Comparison of ENCODE assay signal across 21 mouse cellular contexts in the genomic region with DNA sequence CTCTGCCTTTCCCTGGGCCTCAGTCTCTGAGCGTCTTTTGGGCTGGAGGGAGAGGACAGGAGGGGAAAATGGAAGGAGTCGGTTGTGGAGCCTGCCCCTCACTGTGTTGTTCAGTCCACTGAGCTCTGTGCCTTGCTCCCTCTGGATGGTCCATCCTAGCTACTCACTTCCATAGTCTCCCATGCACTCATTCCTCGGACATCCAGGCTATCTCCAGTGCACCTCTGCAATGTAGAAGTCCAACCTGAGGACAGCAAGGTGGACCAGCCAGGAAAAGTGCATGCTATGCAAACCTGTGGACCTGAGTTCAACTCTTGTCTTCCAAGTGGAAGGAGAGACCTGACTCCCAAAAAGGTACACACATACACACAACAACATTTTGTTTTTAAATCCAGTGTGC. TPM values are rescaled to one million over a fixed set of nuclear protein-coding genes. Genes with fewer than 3 reads are reported as not detected.
"Had no signal": no experiment of that assay in that cellular context is flagged by ENCODE, and none has a peak within 500 bp of the region (broad histone marks: within the 10 kb centered on the region; RNA-seq: fewer than 3 reads in every experiment).

No protein-coding gene starts in this region.

- ATAC-seq: liver, embryonic 12.5 days; midbrain, embryonic 15.5 days had no signal

- H3K27me3 ChIP-seq: lung, embryonic 15.5 days; midbrain, embryonic 12.5 days; midbrain, embryonic 15.5 days; neural tube, embryonic 13.5 days; neural tube, embryonic 15.5 days had no signal

- H3K4me1 ChIP-seq: liver, embryonic 12.5 days; lung, embryonic 15.5 days; neural tube, embryonic 13.5 days had no signal

- H3K4me2 ChIP-seq: liver, embryonic 12.5 days; lung, embryonic 15.5 days; midbrain, embryonic 12.5 days; midbrain, embryonic 15.5 days; neural tube, embryonic 13.5 days; neural tube, embryonic 15.5 days had no signal

- H3K27ac ChIP-seq: liver, embryonic 12.5 days; liver, embryonic 14.5 days; lung, embryonic 15.5 days; macrophage; midbrain, embryonic 12.5 days; midbrain, embryonic 15.5 days; neural tube, embryonic 13.5 days; neural tube, embryonic 15.5 days had no signal

- H3K9ac ChIP-seq: liver, embryonic 12.5 days; liver, embryonic 14.5 days; lung, embryonic 15.5 days; midbrain, embryonic 12.5 days; midbrain, embryonic 15.5 days; neural tube, embryonic 13.5 days; neural tube, embryonic 15.5 days had no signal

- H3K9me3 ChIP-seq: liver, embryonic 12.5 days; lung, embryonic 15.5 days; megakaryocyte, embryonic 14.5 days; midbrain, embryonic 12.5 days; midbrain, embryonic 15.5 days; neural tube, embryonic 13.5 days; neural tube, embryonic 15.5 days had no signal

- H3K4me3 ChIP-seq: liver, embryonic 12.5 days; lung, embryonic 15.5 days; megakaryocyte, embryonic 14.5 days; midbrain, embryonic 12.5 days; midbrain, embryonic 15.5 days; myocyte; neural tube, embryonic 13.5 days; neural tube, embryonic 15.5 days had no signal

- H3K36me3 ChIP-seq: liver, embryonic 12.5 days; lung, embryonic 15.5 days; midbrain, embryonic 12.5 days; midbrain, embryonic 15.5 days; neural tube, embryonic 13.5 days; neural tube, embryonic 15.5 days had no signal

- DNase-seq: lung, adult 2 months; lung, postnatal 14 days; lung, postnatal 36 days; right cerebral cortex, adult 18-20 months; right cerebral cortex, postnatal 25 days; right cerebral cortex, postnatal 4 days; spleen, adult 18-20 months; thymus, adult 18-20 months; thymus, postnatal 14 days; thymus, postnatal 36 days had no signal

RNA-seq across cellular contexts. Expression of gene Loxl4, which starts 12.0 kb away (rescaled TPM):
- total RNA-seq: megakaryocyte progenitor cell, adult 5-6 weeks had no signal
- polyA plus RNA-seq: macrophage had no signal
